Mouse (Mus musculus) inflammation-experienced regulatory T-cells, adult 6 months (primary cell): ENCODE measurements around the gene Pthlh. TPM values are rescaled to one million over a fixed set of nuclear protein-coding genes. Genes with fewer than 3 reads are reported as not detected.

Source experiments
- polyA plus RNA-seq, 3 experiments: library from polyadenylated mRNA; unstranded; fragments of 100-300 nt; shearing (Covaris generic); gene quantifications; one replicate each; pipeline ENCODE4 v1.2.1; 2017

Pthlh gene
- polyA plus RNA-seq, 3 experiments from 2014 or later, result not detected

Other genes starting within 250 kb of the Pthlh start
- under 1 TPM; 0.29 to 0.67 (median 0.34) TPM for gene Rep15, start 231.6 kb downstream of the Pthlh start, polyA plus RNA-seq
- 10 to 100 TPM; 80.2 to 97.5 (median 83.9) TPM for gene Mrps35, start 221.4 kb downstream of the Pthlh start, polyA plus RNA-seq
- under 1 TPM in 2 of 3 experiments, not detected in 1; 0.33 to 0.40 TPM for gene Mansc4, start 177.2 kb downstream of the Pthlh start, polyA plus RNA-seq
- gene Klhl42, start 172.8 kb downstream of the Pthlh start, polyA plus RNA-seq, result 10 to 100 TPM; 10.5 to 22.9 (median 19.7) TPM
- 10 to 100 TPM in 1 of 3 experiments, 1 to 10 TPM in 2; 6.4 to 16.4 (median 9.4) TPM for gene Ccdc91, start 211.6 kb upstream of the Pthlh start, polyA plus RNA-seq